Mouse (Mus musculus): Measurements from ENCODE around the gene Eya3.

- no peak for TF ChIP-seq POLR2AphosphoS5 (IDR thresholded peaks at IDR 0.05; ENCODE audit: borderline replicate concordance, low read depth, low read length)
- TF ChIP-seq NRF1 (IDR thresholded peaks at IDR 0.05; ENCODE audit: insufficient read depth, low read depth, low read length, poor library complexity, severe bottlenecking), result no peak
- no peak for TF ChIP-seq GATA1 (IDR thresholded peaks at IDR 0.05; ENCODE audit: low read depth, low read length)
- TF ChIP-seq POLR2A (IDR thresholded peaks at IDR 0.05; ENCODE audit: control insufficient read depth in 1 of 2, insufficient read depth in 1 of 2, low read depth in 1 of 2, low read length in 2 of 2, poor library complexity in 1 of 2), result no peak
- peak in 2 of 3 experiments; percentile 12 to 39; a peak in 3 of 6 replicates for TF ChIP-seq CTCF (IDR thresholded peaks at IDR 0.05 in 2 of 3, conservative IDR thresholded peaks at IDR 0.05 in 1 of 3; ENCODE audit: control insufficient read depth in 1 of 3, insufficient read depth in 1 of 3, low read depth in 2 of 3, low read length in 3 of 3, poor library complexity in 1 of 3, severe bottlenecking in 1 of 3)
These were observed 39.9 kb upstream of the Eya3 start for GRCm38 (mm10) chr4:132598861-132599260.
